Mouse (Mus musculus): ENCODE measurements around the gene Heatr6. TPM values are rescaled to one million over a fixed set of nuclear protein-coding genes. Genes with fewer than 3 reads are reported as not detected.

Heatr6 gene
- polyA plus RNA-seq, 1 experiment from 2014 or later = 23.5 TPM

DNA sequence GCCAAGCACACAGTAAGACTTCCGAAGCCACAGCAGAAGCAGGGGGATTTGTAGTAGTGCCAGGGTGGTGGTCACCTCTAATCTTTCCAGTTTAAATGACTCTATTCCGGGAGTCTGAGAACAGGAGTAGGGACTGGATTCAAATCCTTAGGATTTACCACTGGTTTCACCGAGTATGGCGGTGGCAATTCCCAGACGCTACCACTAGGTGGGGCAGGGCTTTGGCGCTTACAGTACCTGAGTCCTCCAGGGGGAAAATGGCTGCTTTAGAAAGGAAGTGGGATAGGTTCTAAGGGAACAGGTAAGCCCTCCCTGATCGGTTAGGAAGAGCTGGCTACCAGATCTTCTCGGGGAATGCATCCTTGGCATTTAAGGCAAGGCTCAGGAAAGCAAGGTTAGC is 78.9 kb downstream of the Heatr6 start:
- Histone ChIP-seq H3K4me3 (ENCODE audit: low read length) (no peak overlapping the region), H3K27ac (ENCODE audit: low read length) (no peak overlapping the region), H3K9me3 (ENCODE audit: control insufficient read depth, low read length) (no peaks in the 10 kb centered on the region), H3K4me1 (replicated peaks; ENCODE audit: control insufficient read depth, insufficient read depth, low read length) (no peaks in the 10 kb centered on the region), H3K4me2 (ENCODE audit: low read depth, low read length) (no peak overlapping the region), H3K36me3 (ENCODE audit: control insufficient read depth, insufficient read depth, low read length) (no peaks in the 10 kb centered on the region), H3K9ac (ENCODE audit: low read length) (no peak overlapping the region), H3K27me3 (ENCODE audit: control insufficient read depth, insufficient read depth, low read depth, low read length) (no peaks in the 10 kb centered on the region)
- WGBS = 50% methylated on average over 8 of the region's 8 CpGs
- no peak for ATAC-seq (ENCODE audit: low read depth)

Other genes starting within 250 kb of the Heatr6 start
- not detected in 2 replicates for gene Heatr9, start 231.5 kb upstream of the Heatr6 start, polyA plus RNA-seq (2015; fragmentation: Nextera tagmentation; extraction: Ambion mirVana)
- 1.1 and 1.9 TPM in 2 replicates for gene Ccl5, start 223.2 kb upstream of the Heatr6 start, polyA plus RNA-seq (2015; fragmentation: Nextera tagmentation; extraction: Ambion mirVana)
- 5.1 and 5.9 TPM in 2 replicates for gene Ccl9, start 175.1 kb upstream of the Heatr6 start, polyA plus RNA-seq (2015; fragmentation: Nextera tagmentation; extraction: Ambion mirVana)
- gene Ccl6, start 160.6 kb upstream of the Heatr6 start, polyA plus RNA-seq (2015; fragmentation: Nextera tagmentation; extraction: Ambion mirVana) = 10.0 and 19.7 TPM in 2 replicates
- not detected in 2 replicates for gene Rpl9-ps1, start 108.1 kb upstream of the Heatr6 start, polyA plus RNA-seq (2015; fragmentation: Nextera tagmentation; extraction: Ambion mirVana)
- 0.48 and 0.95 TPM in 2 replicates for gene Ccl3, start 104.3 kb upstream of the Heatr6 start, polyA plus RNA-seq (2015; fragmentation: Nextera tagmentation; extraction: Ambion mirVana)
- gene Ccl4, start 91.1 kb upstream of the Heatr6 start, polyA plus RNA-seq (2015; fragmentation: Nextera tagmentation; extraction: Ambion mirVana) = not detected in 2 replicates
- 1.7 and 2.1 TPM in 2 replicates for gene Wfdc17, start 49.7 kb upstream of the Heatr6 start, polyA plus RNA-seq (2015; fragmentation: Nextera tagmentation; extraction: Ambion mirVana)
- 1.2 and 1.8 TPM in 2 replicates for gene Wfdc18, start 44.7 kb upstream of the Heatr6 start, polyA plus RNA-seq (2015; fragmentation: Nextera tagmentation; extraction: Ambion mirVana)
- 0.82 and 2.3 TPM in 2 replicates for gene Wfdc21, start 6.8 kb upstream of the Heatr6 start, polyA plus RNA-seq (2015; fragmentation: Nextera tagmentation; extraction: Ambion mirVana)
- gene Hnf1b, start 96.4 kb downstream of the Heatr6 start, polyA plus RNA-seq (2015; fragmentation: Nextera tagmentation; extraction: Ambion mirVana) = 9.1 and 11.7 TPM in 2 replicates
- gene Ddx52, start 188.4 kb downstream of the Heatr6 start, polyA plus RNA-seq (2015; fragmentation: Nextera tagmentation; extraction: Ambion mirVana) = 31.4 and 35.6 TPM in 2 replicates
- gene Synrg, start 210.7 kb downstream of the Heatr6 start, polyA plus RNA-seq (2015; fragmentation: Nextera tagmentation; extraction: Ambion mirVana) = 9.3 and 11.1 TPM in 2 replicates